Mouse (Mus musculus): ENCODE measurements at regions not wholly inside any gene's neighbourhood (a gene's known extent, or its start where the extent isn't known, plus 50 kb on each side); places are given as distances from the start of the nearest gene placed in this dataset.
"Not testable (repeated sequence)": the region's sequence is repeated elsewhere in the genome, so short reads cannot be mapped to it uniquely, and the experiment has no call there.

DNA sequence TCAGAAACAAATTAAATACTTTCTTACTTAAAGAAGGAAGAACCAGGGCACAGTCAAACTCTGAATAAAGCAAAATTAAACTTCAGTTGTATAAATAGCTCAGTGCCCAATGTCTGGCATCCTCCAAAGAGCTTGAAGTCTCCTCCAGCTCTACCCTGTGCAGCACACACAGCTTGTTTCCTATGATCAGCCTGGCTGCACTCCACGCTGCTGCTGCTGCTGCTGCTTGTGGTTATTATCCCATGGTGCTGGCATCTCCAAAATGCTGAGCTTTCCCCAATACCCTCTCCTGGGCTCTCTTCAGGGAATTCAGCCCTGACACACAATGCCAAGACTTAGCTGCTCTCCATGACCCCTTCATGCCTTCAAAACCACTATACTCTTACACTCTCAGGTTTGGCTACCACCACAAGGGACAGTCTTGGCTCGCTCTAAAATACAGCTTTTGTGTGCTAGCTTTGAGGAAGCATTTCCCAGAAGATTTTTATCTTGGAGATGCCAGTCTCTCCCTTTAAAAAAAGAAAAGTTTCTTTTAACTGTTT is 121.0 kb downstream of the Rab10 start:
- H3K27ac ChIP-seq; H3K4me1 ChIP-seq; H3K27me3 ChIP-seq; H3K4me3 ChIP-seq; H3K9ac ChIP-seq; H3K9me3 ChIP-seq (replicated peaks); H3K4me2 ChIP-seq; H3K36me3 ChIP-seq (ENCODE audit: poor library complexity, severe bottlenecking); ATAC-seq: not testable (repeated sequence)
- 74% methylated on average over 2 of the region's 2 CpGs for WGBS

DNA sequence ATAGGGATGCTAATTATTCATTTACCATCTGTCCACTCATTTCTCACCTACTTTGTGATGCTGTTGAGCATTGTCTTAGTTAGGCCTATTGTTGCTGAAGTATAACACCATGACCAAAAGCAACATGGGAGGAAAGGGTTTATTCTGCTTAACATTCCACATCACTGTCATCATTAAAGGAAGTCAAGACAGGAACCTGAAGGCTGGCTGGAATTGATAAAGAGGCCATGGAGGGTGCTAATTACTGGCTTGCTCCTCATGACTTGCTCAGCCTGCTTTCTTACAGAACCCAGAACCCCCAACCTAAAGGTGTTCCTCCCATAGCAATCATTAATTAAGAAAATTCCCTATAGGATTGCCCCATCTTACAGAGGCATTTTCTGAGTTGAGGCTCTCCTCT is 121.6 kb downstream of the Rab10 start:
- no peak overlapping the region for H3K27ac ChIP-seq
- no peaks in the 10 kb centered on the region for H3K36me3 ChIP-seq (ENCODE audit: poor library complexity, severe bottlenecking)
- no peak overlapping the region for H3K4me2 ChIP-seq
- H3K4me3 ChIP-seq, result no peak overlapping the region
- H3K4me1 ChIP-seq, result no peaks in the 10 kb centered on the region
- H3K27me3 ChIP-seq, result no peaks in the 10 kb centered on the region
- no peak for ATAC-seq
- no peak overlapping the region for H3K9ac ChIP-seq
- H3K9me3 ChIP-seq (replicated peaks), result no peaks in the 10 kb centered on the region

DNA sequence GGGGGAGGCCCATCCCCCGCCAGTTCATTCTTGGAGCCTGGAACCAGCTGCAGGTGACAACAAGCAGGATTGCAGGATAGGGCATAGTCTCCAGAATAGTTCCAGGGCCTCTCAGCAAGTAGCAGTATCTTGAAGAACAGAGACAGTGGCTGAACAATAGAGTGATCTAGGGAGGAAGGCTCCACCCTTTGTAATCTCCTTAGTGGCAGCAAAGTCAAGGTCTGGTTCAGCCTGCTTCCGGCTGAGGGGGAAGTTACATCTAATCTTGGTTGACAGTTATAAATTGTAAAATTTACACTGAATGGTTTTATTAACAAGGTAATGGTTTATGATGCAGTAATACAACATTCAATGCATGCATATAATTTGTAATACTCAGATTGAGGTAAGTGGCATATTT is 136.4 kb downstream of the Rab10 start:
- no peaks in the 10 kb centered on the region for H3K9me3 ChIP-seq (replicated peaks)
- H3K27ac ChIP-seq, result no peak overlapping the region
- no peaks in the 10 kb centered on the region for H3K4me1 ChIP-seq
- ATAC-seq, result no peak
- H3K4me2 ChIP-seq, result no peak overlapping the region
- no peaks in the 10 kb centered on the region for H3K36me3 ChIP-seq (ENCODE audit: poor library complexity, severe bottlenecking)
- 84% methylated on average over 2 of the region's 2 CpGs for WGBS
- no peaks in the 10 kb centered on the region for H3K27me3 ChIP-seq
- H3K9ac ChIP-seq, result no peak overlapping the region
- H3K4me3 ChIP-seq, result no peak overlapping the region

DNA sequence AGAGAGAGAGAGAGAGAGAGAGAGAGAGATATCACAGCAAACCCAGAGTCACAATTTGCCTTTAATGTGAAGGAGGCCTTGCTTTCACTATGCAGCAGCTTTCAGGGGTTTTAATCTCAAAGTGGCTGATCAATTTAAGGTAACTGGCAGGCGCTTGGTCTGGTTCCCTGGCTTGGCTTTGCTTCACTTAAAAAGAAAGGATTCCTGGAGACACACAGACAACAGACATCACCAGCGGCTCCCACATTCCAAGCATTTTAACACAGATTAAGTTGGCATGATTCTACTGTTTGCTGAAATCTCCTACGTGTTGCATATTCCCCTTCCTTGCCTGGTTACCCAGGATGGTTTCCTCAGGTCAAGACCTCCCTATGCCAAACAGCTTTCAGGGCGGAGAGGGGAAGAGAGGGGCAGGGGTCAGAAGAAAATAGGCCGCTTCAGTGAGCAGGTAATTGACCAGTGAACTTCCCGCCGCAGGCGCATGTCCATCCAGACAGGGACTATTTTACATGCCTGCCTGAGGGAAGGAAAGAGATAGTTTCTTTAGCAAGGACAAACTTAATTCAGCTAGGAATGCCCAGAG is 140.0 kb downstream of the Rab10 start:
- not testable (repeated sequence) for ATAC-seq; H3K4me3 ChIP-seq; H3K27ac ChIP-seq; H3K4me1 ChIP-seq; H3K4me2 ChIP-seq; H3K27me3 ChIP-seq; H3K9ac ChIP-seq; H3K36me3 ChIP-seq (ENCODE audit: poor library complexity, severe bottlenecking); H3K9me3 ChIP-seq (replicated peaks)
- WGBS, result 29% methylated on average over 8 of the region's 8 CpGs

DNA sequence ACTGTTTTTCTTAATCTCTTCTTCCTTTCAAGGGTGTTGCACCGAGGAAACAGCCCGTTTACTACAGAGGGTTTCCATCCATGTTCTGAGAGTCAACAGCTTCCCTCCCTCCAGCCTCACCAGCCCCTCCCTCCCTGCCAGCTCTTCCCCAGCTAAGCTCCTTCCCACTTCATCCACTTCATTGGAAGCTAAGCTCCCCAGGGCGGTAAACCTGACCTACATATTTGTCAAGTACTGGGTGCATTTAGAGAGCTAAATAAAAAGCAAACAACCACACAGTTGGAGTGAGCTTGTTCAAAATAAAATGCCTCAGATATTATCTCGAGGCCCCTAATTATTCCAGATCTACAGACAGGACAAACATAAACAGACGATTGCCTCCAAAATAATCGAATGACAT is 148.1 kb downstream of the Rab10 start:
- ATAC-seq; H3K4me2 ChIP-seq; H3K9me3 ChIP-seq (replicated peaks); H3K4me1 ChIP-seq; H3K27ac ChIP-seq; H3K4me3 ChIP-seq; H3K36me3 ChIP-seq (ENCODE audit: poor library complexity, severe bottlenecking); H3K9ac ChIP-seq; H3K27me3 ChIP-seq: not testable (repeated sequence)
- 80% methylated on average over 6 of the region's 6 CpGs for WGBS

GRCm38 (mm10) chr12:3158771-3159170 is 151.0 kb downstream of the Rab10 start:
- ATAC-seq; H3K4me1 ChIP-seq; H3K9me3 ChIP-seq (replicated peaks); H3K4me2 ChIP-seq; H3K4me3 ChIP-seq; H3K27ac ChIP-seq; H3K9ac ChIP-seq; H3K27me3 ChIP-seq; H3K36me3 ChIP-seq (ENCODE audit: poor library complexity, severe bottlenecking): not testable (repeated sequence)
- 86% methylated on average over 2 of the region's 2 CpGs for WGBS

GRCm38 (mm10) chr12:3153705-3154104 is 156.1 kb downstream of the Rab10 start:
- WGBS, result 90% methylated on average over 7 of the region's 7 CpGs

GRCm38 (mm10) chr12:3132553-3132952 is 177.2 kb downstream of the Rab10 start:
- H3K4me1 ChIP-seq; H3K4me3 ChIP-seq; H3K36me3 ChIP-seq (ENCODE audit: poor library complexity, severe bottlenecking); ATAC-seq; H3K4me2 ChIP-seq; H3K9ac ChIP-seq; H3K27ac ChIP-seq; H3K9me3 ChIP-seq (replicated peaks); H3K27me3 ChIP-seq: not testable (repeated sequence)

More at GRCm38 (mm10) chr12:3153705-3154104, 156.1 kb downstream of the Rab10 start:
- peaks cover 12% of the 10 kb centered on the region for H3K9me3 ChIP-seq (replicated peaks)
- H3K36me3 ChIP-seq (ENCODE audit: poor library complexity, severe bottlenecking); ATAC-seq; H3K4me2 ChIP-seq; H3K27ac ChIP-seq; H3K27me3 ChIP-seq; H3K4me3 ChIP-seq; H3K4me1 ChIP-seq; H3K9ac ChIP-seq: not testable (repeated sequence)

GRCm38 (mm10) chr12:3131149-3131751 is 178.5 kb downstream of the Rab10 start:
- H3K4me1 ChIP-seq; ATAC-seq; H3K27ac ChIP-seq; H3K9ac ChIP-seq; H3K4me3 ChIP-seq; H3K4me2 ChIP-seq; H3K9me3 ChIP-seq (replicated peaks); H3K36me3 ChIP-seq (ENCODE audit: poor library complexity, severe bottlenecking); H3K27me3 ChIP-seq: not testable (repeated sequence)
- WGBS, result 87% methylated on average over 6 of the region's 6 CpGs

- not testable (repeated sequence) for H3K4me1 ChIP-seq; H3K9ac ChIP-seq; H3K4me2 ChIP-seq; H3K27ac ChIP-seq; H3K9me3 ChIP-seq (replicated peaks); H3K4me3 ChIP-seq; ATAC-seq; H3K36me3 ChIP-seq (ENCODE audit: poor library complexity, severe bottlenecking); H3K27me3 ChIP-seq
- WGBS, result 59% methylated on average over 1 of the region's 1 CpGs
Measured at GRCm38 (mm10) chr12:3127336-3127735, 182.4 kb downstream of the Rab10 start.

GRCm38 (mm10) chr12:3124036-3124435 is 185.7 kb downstream of the Rab10 start:
- Histone ChIP-seq H3K4me3 (no peak overlapping the region), H3K9ac (no peak overlapping the region), H3K4me1 (no peaks in the 10 kb centered on the region), H3K27me3 (no peaks in the 10 kb centered on the region), H3K27ac (no peak overlapping the region), H3K36me3 (ENCODE audit: poor library complexity, severe bottlenecking) (no peaks in the 10 kb centered on the region), H3K9me3 (replicated peaks) (no peaks in the 10 kb centered on the region), H3K4me2 (no peak overlapping the region)
- ATAC-seq, result no peak
- WGBS, result 69% methylated on average over 1 of the region's 1 CpGs

DNA sequence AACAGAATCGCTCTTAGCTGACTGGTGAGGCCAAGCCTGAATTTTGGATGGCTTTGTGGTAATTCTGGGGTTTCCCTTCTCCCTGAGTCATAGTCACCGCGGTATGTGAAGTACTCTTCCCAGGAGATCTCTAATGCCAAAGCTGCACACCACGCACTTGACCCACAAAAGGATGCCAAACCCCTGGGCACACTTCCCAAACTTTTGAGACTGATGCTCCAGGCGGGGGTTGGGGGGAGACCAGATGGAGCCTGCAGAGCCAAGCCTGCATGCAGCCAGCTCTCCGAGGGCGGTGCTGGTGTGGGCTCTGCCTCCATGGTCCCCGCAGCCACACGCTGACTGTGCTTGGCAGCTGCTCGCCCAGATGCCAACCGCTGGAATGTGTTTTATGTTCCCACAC is 199.2 kb downstream of the Rab10 start:
- not testable (repeated sequence) for H3K9me3 ChIP-seq (replicated peaks); H3K36me3 ChIP-seq (ENCODE audit: poor library complexity, severe bottlenecking); H3K4me1 ChIP-seq; ATAC-seq; H3K4me3 ChIP-seq; H3K9ac ChIP-seq; H3K4me2 ChIP-seq; H3K27me3 ChIP-seq; H3K27ac ChIP-seq
- WGBS, result 62% methylated on average over 11 of the region's 11 CpGs

DNA sequence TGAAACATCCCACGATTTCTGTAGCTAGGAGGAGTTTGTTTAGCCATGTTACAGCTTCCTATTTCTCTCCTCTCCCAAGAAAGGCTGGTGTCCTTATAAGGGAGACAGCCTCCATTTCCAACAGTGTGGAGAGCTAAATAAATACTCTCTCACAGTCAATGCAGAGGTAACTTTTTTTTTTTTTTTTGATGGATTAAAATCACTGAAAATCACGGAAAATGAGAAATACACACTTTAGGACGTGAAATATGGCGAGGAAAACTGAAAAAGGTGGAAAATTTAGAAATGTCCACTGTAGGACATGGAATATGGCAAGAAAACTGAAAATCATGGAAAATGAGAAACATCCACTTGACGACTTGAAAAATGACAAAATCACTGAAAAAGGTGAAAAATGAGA is 200.1 kb downstream of the Rab10 start:
- H3K4me2 ChIP-seq; H3K27ac ChIP-seq; H3K4me3 ChIP-seq; ATAC-seq; H3K4me1 ChIP-seq; H3K27me3 ChIP-seq; H3K9ac ChIP-seq; H3K36me3 ChIP-seq (ENCODE audit: poor library complexity, severe bottlenecking); H3K9me3 ChIP-seq (replicated peaks): not testable (repeated sequence)
- 81% methylated on average over 5 of the region's 5 CpGs for WGBS
